Mouse (Mus musculus) right cerebral cortex, adult 18-20 months (tissue): Measurements from ENCODE around the gene Sri.

Experiments
- DNase-seq: peaks from one replicate; pipeline ENCODE4 v3.0.0; 2022; ENCODE audit warnings: mixed read lengths

Gene Sri

DNA sequence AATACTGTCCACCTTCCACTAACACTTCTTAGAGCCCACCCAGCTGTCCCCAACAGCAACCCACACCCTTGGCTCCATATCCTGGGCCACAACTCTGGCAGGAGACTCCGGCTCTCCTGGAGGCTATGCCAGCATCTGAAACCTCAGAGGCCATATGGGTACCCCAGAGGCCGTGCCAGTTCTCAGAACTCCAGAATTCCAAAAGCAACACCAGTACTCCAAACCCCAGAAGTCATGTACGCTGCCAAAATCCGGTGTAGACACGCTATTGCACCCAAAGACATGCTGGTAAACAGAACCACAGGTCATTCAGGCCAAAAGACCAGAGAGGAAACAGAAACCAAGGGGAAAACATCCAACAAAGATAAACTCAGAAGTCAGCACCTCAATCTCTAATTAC, 66.4 kb downstream of the Sri start:
- no peak for DNase-seq

- DNase-seq = no peak
Measured at GRCm38 (mm10) chr5:8116561-8117168, 70.8 kb downstream of the Sri start.
